Mouse (Mus musculus): ENCODE measurements at regions not wholly inside any gene's neighbourhood (a gene's known extent, or its start where the extent isn't known, plus 50 kb on each side); places are given as distances from the start of the nearest gene placed in this dataset.

- ATAC-seq (ENCODE audit: low read depth) (no peak; the same call in 1 of the 2 replicates), DNase-seq (ENCODE audit: low spot score) (no peak)
- no peaks in the 10 kb centered on the region for H3K9me3 ChIP-seq (ENCODE audit: control insufficient read depth, low read length)
- WGBS, result 36% methylated on average over 10 of the region's 10 CpGs
- H3K27me3 ChIP-seq (replicated peaks; ENCODE audit: control insufficient read depth, insufficient read depth, low read length), result no peaks in the 10 kb centered on the region
- no peaks in the 10 kb centered on the region for H3K36me3 ChIP-seq (ENCODE audit: control insufficient read depth, insufficient read depth, low read length)
- H3K4me2 ChIP-seq (ENCODE audit: low read depth, low read length), result no peak overlapping the region
- H3K27ac ChIP-seq (replicated peaks; ENCODE audit: low read depth, low read length), result no peak overlapping the region
- peaks cover 36% of the 10 kb centered on the region for H3K4me1 ChIP-seq (ENCODE audit: control insufficient read depth, insufficient read depth, low read length)
- H3K9ac ChIP-seq (ENCODE audit: low read depth, low read length), result no peak overlapping the region
- no peak overlapping the region for H3K4me3 ChIP-seq (ENCODE audit: low read depth, low read length)
These were observed 170.8 kb downstream of the Sox4 start for GRCm38 (mm10) chr13:28782497-28783246.

DNA sequence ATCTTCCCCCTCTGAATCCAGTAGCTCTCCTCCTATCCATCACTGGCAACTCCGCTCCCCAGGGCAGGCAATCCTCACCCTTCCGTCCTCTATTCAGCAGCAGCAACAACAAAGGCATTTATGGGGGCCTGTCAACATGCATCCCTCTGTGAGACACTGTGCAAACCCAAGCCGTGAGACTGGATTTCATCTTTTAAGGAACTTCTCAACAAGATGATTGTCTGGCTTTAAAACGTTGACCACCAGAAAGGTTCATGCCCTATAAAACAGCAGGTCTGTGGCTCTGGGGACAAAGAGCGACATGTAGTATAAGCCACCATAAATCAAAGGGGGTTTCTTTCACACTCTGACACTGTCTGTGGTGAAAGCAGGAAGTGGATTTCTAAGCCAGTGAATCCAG lies 171.4 kb downstream of the Sox4 start:
- no peak overlapping the region for H3K4me3 ChIP-seq (ENCODE audit: low read depth, low read length)
- no peaks in the 10 kb centered on the region for H3K36me3 ChIP-seq (ENCODE audit: control insufficient read depth, insufficient read depth, low read length)
- no peak overlapping the region for H3K9ac ChIP-seq (ENCODE audit: low read depth, low read length)
- H3K9me3 ChIP-seq (ENCODE audit: control insufficient read depth, low read length), result no peaks in the 10 kb centered on the region
- H3K4me2 ChIP-seq (ENCODE audit: low read depth, low read length), result no peak overlapping the region
- ATAC-seq (ENCODE audit: low read depth) (no peak), DNase-seq (ENCODE audit: low spot score) (no peak)
- WGBS, result 31% methylated on average over 5 of the region's 5 CpGs
- no peak overlapping the region for H3K27ac ChIP-seq (replicated peaks; ENCODE audit: low read depth, low read length)
- no peaks in the 10 kb centered on the region for H3K27me3 ChIP-seq (replicated peaks; ENCODE audit: control insufficient read depth, insufficient read depth, low read length)
- peaks cover 30% of the 10 kb centered on the region for H3K4me1 ChIP-seq (ENCODE audit: control insufficient read depth, insufficient read depth, low read length)

GRCm38 (mm10) chr13:28781660-28782059 lies 171.9 kb downstream of the Sox4 start:
- H3K36me3 ChIP-seq (ENCODE audit: control insufficient read depth, insufficient read depth, low read length), result no peaks in the 10 kb centered on the region
- H3K27ac ChIP-seq (replicated peaks; ENCODE audit: low read depth, low read length), result no peak overlapping the region
- DNase-seq (ENCODE audit: low spot score) (no peak), ATAC-seq (ENCODE audit: low read depth) (peak; percentile 27; the same call in 1 of the 2 replicates)
- H3K4me3 ChIP-seq (ENCODE audit: low read depth, low read length), result no peak overlapping the region
- 28% methylated on average over 5 of the region's 5 CpGs for WGBS
- no peak overlapping the region for H3K4me2 ChIP-seq (ENCODE audit: low read depth, low read length)
- H3K4me1 ChIP-seq (ENCODE audit: control insufficient read depth, insufficient read depth, low read length), result peaks cover 26% of the 10 kb centered on the region
- no peaks in the 10 kb centered on the region for H3K9me3 ChIP-seq (ENCODE audit: control insufficient read depth, low read length)
- H3K9ac ChIP-seq (ENCODE audit: low read depth, low read length), result no peak overlapping the region
- H3K27me3 ChIP-seq (replicated peaks; ENCODE audit: control insufficient read depth, insufficient read depth, low read length), result no peaks in the 10 kb centered on the region

GRCm38 (mm10) chr13:28780462-28780861 lies 173.1 kb downstream of the Sox4 start:
- Histone ChIP-seq H3K27me3 (replicated peaks; ENCODE audit: control insufficient read depth, insufficient read depth, low read length) (no peaks in the 10 kb centered on the region), H3K9ac (ENCODE audit: low read depth, low read length) (no peak overlapping the region), H3K4me3 (ENCODE audit: low read depth, low read length) (no peak overlapping the region), H3K4me1 (ENCODE audit: control insufficient read depth, insufficient read depth, low read length) (peaks cover 23% of the 10 kb centered on the region), H3K27ac (replicated peaks; ENCODE audit: low read depth, low read length) (no peak overlapping the region), H3K4me2 (ENCODE audit: low read depth, low read length) (no peak overlapping the region), H3K36me3 (ENCODE audit: control insufficient read depth, insufficient read depth, low read length) (no peaks in the 10 kb centered on the region), H3K9me3 (ENCODE audit: control insufficient read depth, low read length) (no peaks in the 10 kb centered on the region)
- no peak for DNase-seq (ENCODE audit: low spot score)
- WGBS, result 60% methylated on average over 5 of the region's 5 CpGs
- ATAC-seq (ENCODE audit: low read depth), result no peak

GRCm38 (mm10) chr13:28775142-28775815 lies 178.2 kb downstream of the Sox4 start:
- Histone ChIP-seq H3K27ac (replicated peaks; ENCODE audit: low read depth, low read length) (no peak overlapping the region), H3K4me3 (ENCODE audit: low read depth, low read length) (no peak overlapping the region), H3K9me3 (ENCODE audit: control insufficient read depth, low read length) (no peaks in the 10 kb centered on the region), H3K9ac (ENCODE audit: low read depth, low read length) (no peak overlapping the region), H3K4me2 (ENCODE audit: low read depth, low read length) (no peak overlapping the region), H3K27me3 (replicated peaks; ENCODE audit: control insufficient read depth, insufficient read depth, low read length) (no peaks in the 10 kb centered on the region), H3K36me3 (ENCODE audit: control insufficient read depth, insufficient read depth, low read length) (no peaks in the 10 kb centered on the region), H3K4me1 (ENCODE audit: control insufficient read depth, insufficient read depth, low read length) (peaks cover 15% of the 10 kb centered on the region)
- no peak for ATAC-seq (ENCODE audit: low read depth)
- 62% methylated on average over 7 of the region's 7 CpGs for WGBS
- no peak for DNase-seq (ENCODE audit: low spot score)

DNA sequence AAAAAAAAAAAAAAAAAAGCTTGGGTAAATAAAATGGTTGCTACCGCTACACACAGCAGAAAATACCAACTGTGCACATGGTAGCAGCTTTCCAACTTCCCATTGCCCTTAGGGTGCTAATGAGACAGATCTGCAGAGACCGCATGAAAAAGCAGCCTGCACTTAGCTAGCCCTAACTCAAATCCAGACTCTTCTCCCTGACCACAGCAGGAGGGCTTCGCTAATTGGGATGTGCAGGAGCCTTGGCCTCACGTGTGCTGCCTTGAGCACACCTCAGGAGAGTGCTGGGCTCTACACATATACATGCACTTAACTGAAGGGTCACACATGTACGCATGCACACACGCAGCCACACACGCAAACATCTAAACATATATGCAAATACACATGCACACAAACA lies 178.9 kb downstream of the Sox4 start:
- DNase-seq (ENCODE audit: low spot score), result no peak
- ATAC-seq (ENCODE audit: low read depth), result peak; percentile 46
- peaks cover 15% of the 10 kb centered on the region for H3K4me1 ChIP-seq (ENCODE audit: control insufficient read depth, insufficient read depth, low read length)
- no peaks in the 10 kb centered on the region for H3K9me3 ChIP-seq (ENCODE audit: control insufficient read depth, low read length)
- no peaks in the 10 kb centered on the region for H3K36me3 ChIP-seq (ENCODE audit: control insufficient read depth, insufficient read depth, low read length)
- WGBS, result 66% methylated on average over 7 of the region's 7 CpGs
- no peak overlapping the region for H3K9ac ChIP-seq (ENCODE audit: low read depth, low read length)
- no peaks in the 10 kb centered on the region for H3K27me3 ChIP-seq (replicated peaks; ENCODE audit: control insufficient read depth, insufficient read depth, low read length)
- no peak overlapping the region for H3K27ac ChIP-seq (replicated peaks; ENCODE audit: low read depth, low read length)
- no peak overlapping the region for H3K4me2 ChIP-seq (ENCODE audit: low read depth, low read length)
- H3K4me3 ChIP-seq (ENCODE audit: low read depth, low read length), result no peak overlapping the region

- H3K4me2 ChIP-seq (ENCODE audit: low read depth, low read length), result no peak overlapping the region
- no peak overlapping the region for H3K4me3 ChIP-seq (ENCODE audit: low read depth, low read length)
- ATAC-seq (ENCODE audit: low read depth) (no peak), DNase-seq (ENCODE audit: low spot score) (no peak)
- no peak overlapping the region for H3K9ac ChIP-seq (ENCODE audit: low read depth, low read length)
- H3K9me3 ChIP-seq (ENCODE audit: control insufficient read depth, low read length), result no peaks in the 10 kb centered on the region
- no peaks in the 10 kb centered on the region for H3K36me3 ChIP-seq (ENCODE audit: control insufficient read depth, insufficient read depth, low read length)
- peaks cover 23% of the 10 kb centered on the region for H3K4me1 ChIP-seq (ENCODE audit: control insufficient read depth, insufficient read depth, low read length)
- WGBS, result 87% methylated on average over 2 of the region's 2 CpGs
- H3K27me3 ChIP-seq (replicated peaks; ENCODE audit: control insufficient read depth, insufficient read depth, low read length), result no peaks in the 10 kb centered on the region
- no peak overlapping the region for H3K27ac ChIP-seq (replicated peaks; ENCODE audit: low read depth, low read length)
These were observed 180.0 kb downstream of the Sox4 start for GRCm38 (mm10) chr13:28773466-28773865.

DNA sequence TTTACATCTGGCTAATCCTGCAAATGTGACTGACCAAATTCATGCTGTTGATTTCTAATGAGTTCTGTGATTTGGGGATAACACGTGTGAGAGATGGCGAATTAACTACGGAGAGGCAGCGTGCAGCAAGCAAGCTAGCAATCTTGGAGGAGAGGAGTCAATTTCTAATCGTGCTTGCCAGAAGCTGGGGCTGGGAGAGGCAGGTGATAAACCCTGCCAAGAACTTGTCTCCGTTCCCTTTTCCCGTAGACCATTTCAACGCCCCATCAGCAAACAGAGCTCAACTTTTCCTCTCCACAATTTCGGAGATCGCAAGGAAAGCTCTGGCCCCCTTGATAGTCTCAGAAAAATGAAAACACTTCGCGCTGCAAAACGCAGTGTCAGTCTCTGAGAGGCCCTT lies 183.0 kb downstream of the Sox4 start:
- peak overlapping the region; percentile 34; the same call in 1 of the 2 replicates for H3K4me2 ChIP-seq (ENCODE audit: low read depth, low read length)
- WGBS, result 30% methylated on average over 13 of the region's 13 CpGs

More for the DNA sequence above, 183.0 kb downstream of the Sox4 start:
- H3K36me3 ChIP-seq (ENCODE audit: control insufficient read depth, insufficient read depth, low read length), result no peaks in the 10 kb centered on the region
- no peaks in the 10 kb centered on the region for H3K27me3 ChIP-seq (replicated peaks; ENCODE audit: control insufficient read depth, insufficient read depth, low read length)
- 0 out of 2 replicates have a peak, but pooled peaks cover 4% of the 10 kb centered on the region for H3K9me3 ChIP-seq (ENCODE audit: control insufficient read depth, low read length)
- H3K4me3 ChIP-seq (ENCODE audit: low read depth, low read length), result no peak overlapping the region
- H3K27ac ChIP-seq (replicated peaks; ENCODE audit: low read depth, low read length), result peak overlapping the region; percentile 55
- H3K9ac ChIP-seq (ENCODE audit: low read depth, low read length), result no peak overlapping the region
- peaks cover 29% of the 10 kb centered on the region for H3K4me1 ChIP-seq (ENCODE audit: control insufficient read depth, insufficient read depth, low read length)
- no peak for ATAC-seq (ENCODE audit: low read depth)
- peak; percentile 88 for DNase-seq (ENCODE audit: low spot score)

Measured in embryonic facial prominence, embryonic 14.5 days (tissue).